Mouse (Mus musculus) cerebellum, adult 9-10 months (tissue): ENCODE results near the gene Myo5a.
A peak's percentile ranks its signal among the peaks of the same experiment; 100 is the strongest.

Source experiments
- DNase-seq: peaks from one replicate; pipeline ENCODE4 v3.0.0; 2022

Gene Myo5a

GRCm38 (mm10) chr9:75072361-75072760 is 1.5 kb downstream of the Myo5a start:
- peak; percentile 54 for DNase-seq

GRCm38 (mm10) chr9:75077191-75077590 is 6.4 kb downstream of the Myo5a start:
- no peak for DNase-seq

DNA sequence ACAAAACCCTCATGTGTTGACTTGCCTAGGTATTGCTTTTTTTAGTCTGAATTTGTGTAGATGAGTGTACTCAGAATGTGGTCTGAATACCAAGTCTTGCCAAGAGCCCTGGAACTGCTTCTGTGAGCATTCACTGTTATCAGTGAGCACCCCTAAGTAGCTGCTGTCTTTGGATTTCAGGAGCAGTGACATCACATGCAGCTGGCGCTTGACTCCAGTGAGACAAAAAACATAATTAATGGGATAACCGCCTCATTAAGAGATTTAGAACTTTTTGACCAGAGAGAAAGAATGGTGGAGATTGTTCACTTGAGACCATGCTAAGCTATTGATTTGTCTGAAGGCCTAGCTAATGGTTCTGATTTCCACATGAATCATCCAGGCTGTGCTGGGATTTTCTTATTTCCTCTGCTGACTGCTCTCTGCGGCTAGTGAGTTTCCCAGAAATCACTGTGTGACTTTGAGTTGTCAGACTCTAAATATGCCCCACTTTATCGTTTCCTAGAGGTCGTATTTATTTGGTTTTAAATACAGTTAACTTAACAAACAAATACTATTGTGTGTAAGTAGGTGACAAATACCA is 14.5 kb downstream of the Myo5a start:
- no peak for DNase-seq

DNA sequence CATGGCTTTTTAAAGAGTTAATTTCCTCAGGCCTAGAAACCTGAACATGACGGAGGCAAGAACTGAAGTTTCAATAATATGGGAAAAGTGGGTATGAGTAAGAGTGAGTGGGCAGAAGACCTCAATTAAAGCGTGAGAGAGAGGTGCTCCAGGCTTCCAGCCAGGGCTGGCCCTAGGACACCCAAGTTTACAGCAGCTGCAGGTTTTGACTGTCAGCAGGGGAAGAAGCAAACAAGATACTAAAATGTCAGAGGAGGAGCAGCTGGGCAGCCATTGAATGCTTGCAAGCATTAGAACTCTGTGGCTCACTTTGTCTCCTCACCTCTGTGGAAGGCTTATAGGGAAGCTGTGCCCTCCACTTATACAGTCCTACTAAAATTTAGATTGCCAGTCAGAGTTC is 17.0 kb downstream of the Myo5a start:
- DNase-seq, result no peak

DNA sequence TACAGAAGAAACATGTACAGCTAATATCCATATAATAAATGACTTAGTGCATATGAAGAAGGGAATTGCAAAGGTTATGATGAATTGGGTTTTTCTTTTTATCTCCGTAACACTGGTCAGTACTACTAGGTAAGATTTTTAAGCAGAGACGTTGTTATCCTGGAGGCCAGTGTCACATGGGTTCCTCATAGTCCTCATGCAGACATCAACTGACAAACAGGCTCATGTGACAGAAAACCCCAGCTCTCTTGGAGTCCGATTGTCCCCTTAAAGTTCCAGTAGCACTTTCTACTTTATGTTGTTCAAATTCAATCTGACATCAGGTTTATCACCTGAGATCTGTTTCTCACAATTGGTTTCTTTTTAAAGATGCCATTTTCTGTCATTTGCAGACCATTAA is 18.5 kb downstream of the Myo5a start:
- no peak for DNase-seq

DNA sequence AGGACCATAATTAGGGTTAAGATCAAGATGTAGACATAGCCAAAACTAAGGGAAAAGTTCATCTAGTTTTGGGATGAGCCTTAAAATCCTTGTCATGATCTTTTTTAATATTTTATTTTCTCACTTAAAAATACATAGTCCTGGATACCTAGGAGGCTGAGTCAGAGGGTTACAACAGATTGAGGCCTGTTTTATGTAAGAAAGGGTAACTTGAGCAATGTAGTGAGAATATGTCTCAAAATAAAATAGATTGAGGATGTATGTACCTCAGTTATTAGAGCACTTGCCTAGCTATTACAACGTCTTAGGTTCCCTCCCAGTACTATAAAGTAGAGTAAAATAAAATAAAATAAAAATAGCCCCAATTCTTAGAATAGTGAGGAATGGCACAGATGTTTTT is 21.3 kb downstream of the Myo5a start:
- no peak for DNase-seq

DNA sequence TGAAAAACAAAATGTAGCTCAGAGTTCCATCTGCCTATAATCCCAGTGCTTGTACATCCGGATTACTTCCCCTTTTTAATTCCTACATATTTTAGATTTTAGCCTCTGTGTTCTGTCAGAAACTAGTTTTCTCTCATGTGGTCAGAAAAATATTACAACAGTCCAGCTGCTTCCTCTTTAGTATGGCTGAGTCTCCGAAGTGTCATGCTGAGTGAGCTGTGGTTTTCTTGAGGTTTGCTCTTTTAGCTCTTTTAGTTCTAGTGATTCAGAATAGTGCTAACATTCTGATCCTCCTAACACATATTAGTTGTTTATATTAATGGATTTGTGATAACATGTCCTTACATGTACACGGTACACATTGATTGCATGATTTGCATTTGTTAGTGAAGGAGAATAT is 23.9 kb downstream of the Myo5a start:
- no peak for DNase-seq

- no peak for DNase-seq
Measured at GRCm38 (mm10) chr9:75098937-75099336, 28.1 kb downstream of the Myo5a start.

GRCm38 (mm10) chr9:75100157-75100781 is 29.5 kb downstream of the Myo5a start:
- DNase-seq, result no peak

DNA sequence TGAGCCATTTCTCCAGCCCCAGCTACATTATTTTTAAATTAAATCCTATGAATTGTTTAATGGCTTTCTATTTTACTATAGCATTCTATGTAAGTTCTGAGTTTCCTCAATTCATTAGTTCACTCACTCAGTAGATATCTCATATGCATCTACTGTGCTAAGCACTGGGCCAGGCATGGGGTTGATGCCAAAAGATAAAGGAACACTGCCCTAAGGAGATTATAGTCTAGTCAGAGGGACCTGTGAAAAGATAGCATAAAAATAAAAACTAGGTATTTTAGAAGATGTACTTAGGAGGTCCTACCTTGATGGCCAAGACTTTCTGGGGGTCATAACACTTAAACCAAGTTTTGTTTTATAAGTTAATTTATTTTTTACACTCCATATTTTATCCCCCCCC is 31.3 kb downstream of the Myo5a start:
- DNase-seq, result no peak

GRCm38 (mm10) chr9:75116571-75117177 is 45.9 kb downstream of the Myo5a start:
- no peak for DNase-seq

DNA sequence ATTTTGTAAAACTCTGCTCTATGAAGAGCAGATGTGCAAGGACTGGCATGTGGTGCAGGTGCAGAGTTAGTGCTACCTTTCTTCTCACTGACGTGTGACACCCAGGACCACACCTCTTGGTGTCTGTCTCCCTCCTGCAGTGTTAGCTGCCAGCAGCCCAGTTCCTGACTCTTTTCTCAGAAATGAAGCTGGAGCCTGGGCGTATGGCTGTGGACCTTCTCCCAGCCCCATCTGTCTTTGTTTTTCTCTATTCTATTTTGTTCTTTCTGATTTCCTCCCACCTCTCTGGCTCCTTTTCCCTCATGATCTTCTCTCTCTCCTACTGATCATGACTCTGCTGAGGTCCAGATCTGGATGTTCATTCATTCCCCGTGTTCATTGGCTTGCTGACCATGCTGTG is 50.3 kb downstream of the Myo5a start:
- peak; percentile 50 for DNase-seq

- DNase-seq, result no peak
Measured at GRCm38 (mm10) chr9:75124201-75124721, 53.4 kb downstream of the Myo5a start.

DNA sequence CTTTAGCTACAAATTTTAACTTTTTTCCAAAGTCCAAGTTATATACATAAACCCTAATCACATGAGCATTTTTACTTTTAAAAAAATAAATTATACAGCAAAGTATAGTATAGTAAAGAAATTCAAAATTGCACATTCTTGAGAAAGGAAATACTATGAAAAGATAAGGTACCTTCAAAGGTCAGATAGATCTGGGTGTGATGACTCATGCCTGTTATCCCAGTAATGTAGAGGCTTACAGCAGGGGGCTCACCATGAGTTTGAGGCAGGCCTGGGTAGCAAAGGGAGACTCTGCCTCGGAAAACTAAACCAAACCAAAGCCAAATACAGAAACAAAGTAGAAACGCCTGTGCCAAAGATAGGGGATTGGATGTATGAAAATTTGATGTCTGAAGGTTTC is 59.7 kb downstream of the Myo5a start:
- DNase-seq, result no peak

DNA sequence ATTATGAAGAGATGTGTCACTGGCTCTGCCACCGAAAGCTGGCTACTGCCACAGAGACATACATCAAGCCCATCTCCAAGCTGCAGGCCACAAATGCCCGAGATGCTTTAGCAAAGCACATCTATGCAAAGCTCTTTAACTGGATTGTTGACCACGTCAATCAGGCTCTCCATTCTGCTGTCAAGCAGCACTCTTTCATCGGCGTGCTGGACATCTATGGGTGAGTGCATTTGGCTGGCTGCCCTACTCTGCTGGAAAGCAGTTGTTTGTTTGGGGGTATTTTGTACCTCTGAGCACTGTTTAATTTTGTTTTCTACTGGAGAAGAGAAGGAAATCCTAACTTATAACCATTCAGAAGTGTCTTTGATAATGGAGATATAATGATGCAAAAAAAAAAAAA is 76.1 kb downstream of the Myo5a start:
- no peak for DNase-seq

- no peak for DNase-seq
Measured at GRCm38 (mm10) chr9:75160525-75160924, 89.7 kb downstream of the Myo5a start.

- DNase-seq, result peak; percentile 69
Measured at GRCm38 (mm10) chr9:75163650-75164049, 92.8 kb downstream of the Myo5a start.

DNA sequence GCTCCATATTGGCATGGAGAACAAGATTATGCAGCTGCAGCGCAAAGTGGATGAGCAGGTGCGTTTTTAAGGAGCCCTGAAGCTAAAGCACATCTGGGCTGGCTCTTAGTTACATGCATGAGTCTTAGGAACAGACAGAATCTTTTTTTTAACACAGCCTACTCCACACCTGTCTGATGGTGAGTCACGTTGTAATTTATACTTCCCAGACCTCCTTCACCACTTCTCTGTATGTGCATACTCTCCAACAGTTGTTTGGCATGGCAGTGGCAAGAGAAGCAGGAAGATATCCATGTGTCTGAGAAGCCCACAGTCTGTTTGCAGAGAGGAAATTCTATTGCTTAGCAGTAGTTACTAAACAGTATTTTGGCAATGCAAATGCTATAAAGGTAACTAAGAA is 100.9 kb downstream of the Myo5a start:
- DNase-seq, result no peak

- peak; percentile 76 for DNase-seq
Measured at GRCm38 (mm10) chr9:75187646-75188260, 116.9 kb downstream of the Myo5a start.

- DNase-seq, result no peak
Measured at GRCm38 (mm10) chr9:75193858-75194257, 123.0 kb downstream of the Myo5a start.

DNA sequence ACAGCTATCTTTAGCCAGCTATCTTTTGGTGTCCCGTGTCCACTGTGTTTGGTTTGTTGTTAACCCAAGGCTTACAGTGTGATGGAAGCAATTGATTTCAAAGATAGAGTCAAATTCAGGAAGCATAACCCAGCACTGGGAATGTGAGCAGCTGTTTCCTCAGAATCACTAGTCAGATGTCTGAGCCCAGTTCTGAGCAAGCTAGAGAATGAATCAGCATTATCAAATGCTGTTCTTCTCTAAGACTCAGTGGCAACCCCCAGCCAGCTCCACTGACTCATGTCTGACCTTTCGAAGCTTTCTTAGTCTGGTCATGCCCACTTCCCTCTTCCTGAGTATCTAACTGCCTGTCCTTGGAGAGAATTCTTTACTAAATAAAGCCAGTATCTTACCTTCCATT is 125.5 kb downstream of the Myo5a start:
- DNase-seq, result no peak

DNA sequence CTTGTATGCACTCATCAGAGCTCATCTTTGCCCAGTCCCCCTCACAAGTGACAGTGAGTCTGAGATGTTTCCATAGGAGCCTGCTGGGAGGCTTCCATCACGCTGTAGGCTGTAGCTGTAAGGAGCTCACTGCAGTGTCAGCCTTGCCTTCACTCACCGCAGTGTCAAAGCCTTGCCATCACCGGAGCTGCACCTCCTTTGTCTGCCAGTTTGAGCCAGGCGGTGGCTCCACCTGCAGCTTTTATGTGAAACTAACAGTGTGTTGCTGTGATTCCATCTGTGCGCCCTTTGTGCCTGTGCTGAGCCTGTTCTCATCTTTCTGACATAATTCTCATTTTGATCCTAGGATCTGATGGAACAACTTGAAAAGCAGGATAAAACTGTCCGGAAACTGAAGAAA is 126.5 kb downstream of the Myo5a start:
- DNase-seq, result peak; percentile 87

GRCm38 (mm10) chr9:75201506-75201905 is 130.7 kb downstream of the Myo5a start:
- DNase-seq, result no peak

GRCm38 (mm10) chr9:75202036-75202435 is 131.2 kb downstream of the Myo5a start:
- no peak for DNase-seq
